Comparison of ENCODE assay signal across 33 mouse cellular contexts in the genomic region with DNA sequence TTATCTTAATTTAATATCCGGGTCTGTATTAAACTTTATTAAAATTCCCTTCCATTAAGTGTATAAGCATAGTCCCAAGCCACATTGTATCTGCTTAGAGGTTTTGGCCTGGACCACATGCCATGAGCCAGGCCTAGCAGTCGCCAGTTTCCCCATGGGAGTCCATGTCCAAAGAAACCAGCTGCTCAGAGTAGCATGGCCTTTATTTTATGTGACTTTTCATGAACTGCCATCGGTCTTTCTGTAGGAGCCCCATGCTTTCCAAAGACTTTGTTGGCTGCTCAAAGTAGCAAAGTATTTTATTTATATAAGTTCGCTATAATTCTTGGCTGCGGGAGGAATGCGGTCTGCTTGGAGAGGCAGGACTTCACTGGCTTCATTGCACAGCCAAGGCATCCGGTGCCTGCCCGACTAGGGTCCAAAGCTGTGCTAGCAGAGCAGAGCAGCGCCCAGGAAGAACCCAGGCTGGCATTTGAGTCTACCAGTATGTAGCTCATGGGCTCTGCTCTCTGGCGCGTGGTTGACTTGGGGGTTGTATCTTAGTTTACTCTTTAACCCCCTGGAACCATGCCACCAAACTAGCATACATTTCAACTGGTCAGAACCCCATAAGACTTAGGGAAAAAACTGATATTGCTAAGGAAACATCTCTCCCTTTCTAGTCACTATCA. TPM values are rescaled to one million over a fixed set of nuclear protein-coding genes. Genes with fewer than 3 reads are reported as not detected.
DNase-seq lines count a peak whose midpoint lies in the region; ATAC-seq and TF ChIP-seq lines count a peak whose summit lies in the region.
"Had no signal": no experiment of that assay in that cellular context is flagged by ENCODE, and none has a peak within 500 bp of the region (broad histone marks: within the 10 kb centered on the region; RNA-seq: fewer than 3 reads in every experiment).

No protein-coding gene starts in this region.

- no peak overlapping the region for H3K4me2 ChIP-seq in lung, embryonic 16.5 days (ENCODE audit: low read depth, low read length)
- no peak overlapping the region for H3K4me2 ChIP-seq in lung, postnatal 0 days (replicated peaks; ENCODE audit: low read depth, low read length)
- H3K4me2 ChIP-seq in kidney, postnatal 0 days (ENCODE audit: low read length): no peak overlapping the region
- H3K4me2 ChIP-seq: embryonic facial prominence, embryonic 15.5 days; forebrain, embryonic 15.5 days; hindbrain, embryonic 15.5 days; limb, embryonic 12.5 days; liver, embryonic 12.5 days; midbrain, embryonic 15.5 days; neural tube, embryonic 13.5 days had no signal

- no peaks in the 10 kb centered on the region for H3K9me3 ChIP-seq in lung, embryonic 16.5 days (ENCODE audit: control insufficient read depth, low read length)
- no peaks in the 10 kb centered on the region for H3K9me3 ChIP-seq in lung, postnatal 0 days (ENCODE audit: low read length)
- no peaks in the 10 kb centered on the region for H3K9me3 ChIP-seq in kidney, postnatal 0 days (replicated peaks; ENCODE audit: low read length)
- H3K9me3 ChIP-seq: embryonic facial prominence, embryonic 15.5 days; forebrain, embryonic 15.5 days; G1E; hindbrain, embryonic 15.5 days; limb, embryonic 12.5 days; liver, embryonic 12.5 days; midbrain, embryonic 15.5 days; neural tube, embryonic 13.5 days had no signal

- no peak overlapping the region for H3K27ac ChIP-seq in gastrocnemius, adult 2 months
- no peak overlapping the region for H3K27ac ChIP-seq in lung, embryonic 16.5 days (ENCODE audit: low read length)
- no peak overlapping the region for H3K27ac ChIP-seq in lung, postnatal 0 days (ENCODE audit: low read length)
- H3K27ac ChIP-seq in kidney, postnatal 0 days: no peak overlapping the region
- H3K27ac ChIP-seq: embryonic facial prominence, embryonic 15.5 days; forebrain, embryonic 15.5 days; heart, adult 2 months; hindbrain, embryonic 15.5 days; limb, embryonic 12.5 days; liver, embryonic 12.5 days; midbrain, embryonic 15.5 days; neural tube, embryonic 13.5 days had no signal

- no peak for TF ChIP-seq CTCF in gastrocnemius, adult 2 months (IDR thresholded peaks at IDR 0.05)
- no peak for TF ChIP-seq CTCF in lung, postnatal 0 days (IDR thresholded peaks at IDR 0.05)
- no peak for TF ChIP-seq CTCF in kidney, postnatal 0 days (IDR thresholded peaks at IDR 0.05; ENCODE audit: low read depth)

- H3K36me3 ChIP-seq in lung, embryonic 16.5 days (ENCODE audit: control insufficient read depth, insufficient read depth, low read length): no peaks in the 10 kb centered on the region
- H3K36me3 ChIP-seq in lung, postnatal 0 days (ENCODE audit: insufficient read depth, low read length): no peaks in the 10 kb centered on the region
- H3K36me3 ChIP-seq in kidney, postnatal 0 days (ENCODE audit: insufficient read depth, low read length): no peaks in the 10 kb centered on the region
- H3K36me3 ChIP-seq: embryonic facial prominence, embryonic 15.5 days; forebrain, embryonic 15.5 days; G1E; hindbrain, embryonic 15.5 days; limb, embryonic 12.5 days; liver, embryonic 12.5 days; midbrain, embryonic 15.5 days; neural tube, embryonic 13.5 days had no signal

- H3K4me3 ChIP-seq in gastrocnemius, adult 2 months: no peak overlapping the region
- no peak overlapping the region for H3K4me3 ChIP-seq in lung, embryonic 16.5 days (ENCODE audit: low read length)
- no peak overlapping the region for H3K4me3 ChIP-seq in lung, postnatal 0 days (ENCODE audit: low read depth, low read length)
- no peak overlapping the region for H3K4me3 ChIP-seq in kidney, postnatal 0 days (replicated peaks; ENCODE audit: low read depth, low read length)
- H3K4me3 ChIP-seq: embryonic facial prominence, embryonic 15.5 days; forebrain, embryonic 15.5 days; heart, adult 2 months; hindbrain, embryonic 15.5 days; limb, embryonic 12.5 days; liver, embryonic 12.5 days; midbrain, embryonic 15.5 days; myocyte; neural tube, embryonic 13.5 days had no signal

- intact Hi-C loops in gastrocnemius, adult 2 months (cut with DNase I): no loop called here

- peak; percentile 74 for ATAC-seq in lung, embryonic 16.5 days (ENCODE audit: low read depth)
- ATAC-seq in lung, postnatal 0 days: no peak
- no peak; the same call in 1 of the 2 replicates for ATAC-seq in kidney, postnatal 0 days (replicated peaks; ENCODE audit: low FRiP score, low read depth)
- ATAC-seq: forebrain, embryonic 15.5 days; liver, embryonic 12.5 days; midbrain, embryonic 15.5 days; Patski had no signal

- TF ChIP-seq EP300 in lung, postnatal 0 days (IDR thresholded peaks at IDR 0.05): no peak

- no peak overlapping the region for H3K9ac ChIP-seq in lung, embryonic 16.5 days (ENCODE audit: low read length)
- no peak overlapping the region for H3K9ac ChIP-seq in lung, postnatal 0 days (replicated peaks; ENCODE audit: low read depth)
- no peak overlapping the region for H3K9ac ChIP-seq in kidney, postnatal 0 days (ENCODE audit: low read depth, low read length)
- H3K9ac ChIP-seq: embryonic facial prominence, embryonic 15.5 days; forebrain, embryonic 15.5 days; hindbrain, embryonic 15.5 days; limb, embryonic 12.5 days; liver, embryonic 12.5 days; midbrain, embryonic 15.5 days; neural tube, embryonic 13.5 days had no signal

- no peaks in the 10 kb centered on the region for H3K27me3 ChIP-seq in lung, embryonic 16.5 days (ENCODE audit: control insufficient read depth, insufficient read depth, low read depth, low read length)
- H3K27me3 ChIP-seq in lung, postnatal 0 days (replicated peaks; ENCODE audit: insufficient read depth, low read length): no peaks in the 10 kb centered on the region
- H3K27me3 ChIP-seq in kidney, postnatal 0 days (ENCODE audit: insufficient read depth, low read length): no peaks in the 10 kb centered on the region
- H3K27me3 ChIP-seq: CH12.LX; embryonic facial prominence, embryonic 15.5 days; hindbrain, embryonic 15.5 days; limb, embryonic 12.5 days; liver, embryonic 12.5 days; neural tube, embryonic 13.5 days; Patski had no signal

- no peaks in the 10 kb centered on the region for H3K4me1 ChIP-seq in lung, embryonic 16.5 days (replicated peaks; ENCODE audit: control insufficient read depth, insufficient read depth, low read length)
- no peaks in the 10 kb centered on the region for H3K4me1 ChIP-seq in lung, postnatal 0 days (ENCODE audit: insufficient read depth, low read depth, low read length)
- H3K4me1 ChIP-seq in kidney, postnatal 0 days (replicated peaks; ENCODE audit: insufficient read depth, low read length): no peaks in the 10 kb centered on the region
- H3K4me1 ChIP-seq: embryonic facial prominence, embryonic 15.5 days; forebrain, embryonic 15.5 days; hindbrain, embryonic 15.5 days; limb, embryonic 12.5 days; liver, embryonic 12.5 days; midbrain, embryonic 15.5 days; neural tube, embryonic 13.5 days had no signal

- WGBS in lung, embryonic 16.5 days: 73% methylated on average over 11 of the region's 11 CpGs
- WGBS in lung, postnatal 0 days: 76% methylated on average over 11 of the region's 11 CpGs
- 67% methylated on average over 11 of the region's 11 CpGs for WGBS in kidney, postnatal 0 days

- DNase-seq in gastrocnemius, postnatal 10 days: peak; percentile 6
- no peak for DNase-seq in gastrocnemius, adult 2 months
- DNase-seq in lung, postnatal 0 days (ENCODE audit: low spot score): no peak
- peak; percentile 73 for DNase-seq in kidney, postnatal 0 days (ENCODE audit: low spot score)
- DNase-seq in ovary, postnatal 14 days (ENCODE audit: low spot score): no peak
- no peak for DNase-seq in liver
- DNase-seq: adrenal gland, postnatal 36 days; cerebellum, adult 9-11 months; gastrocnemius, postnatal 14 days; heart, adult 2 months; lung, adult 2 months; lung, postnatal 4 days; right cerebral cortex, adult 18-20 months; right cerebral cortex, postnatal 4 days; thymus, postnatal 14 days had no signal

RNA-seq across cellular contexts. Expression of a gene that starts 9.9 kb away (rescaled TPM):
- under 1 TPM in 1 of 2 experiments, not detected in 1; 0.07 TPM for total RNA-seq in gastrocnemius, postnatal 10 days (2021)
- under 1 TPM; 0.10 to 0.11 TPM for total RNA-seq in gastrocnemius, adult 2 months (2021)
- polyA plus RNA-seq in lung, embryonic 16.5 days (2015; fragmentation: Nextera tagmentation; extraction: Ambion mirVana): not detected in 2 replicates
- polyA plus RNA-seq in lung, postnatal 0 days (2015; fragmentation: Nextera tagmentation; extraction: Ambion mirVana): not detected in 2 replicates
- 2.5 and 2.9 TPM in 2 replicates for polyA plus RNA-seq in kidney, postnatal 0 days (2015; fragmentation: Nextera tagmentation; extraction: Ambion mirVana)
- total RNA-seq: CH12.LX; megakaryocyte-erythroid progenitor cell, adult 5-6 weeks had no signal
- polyA plus RNA-seq: embryonic facial prominence, embryonic 15.5 days; G1E; heart, adult 2 months; heart, embryonic 14.5 days; hindbrain, embryonic 15.5 days; limb, embryonic 12.5 days; lung, adult 2 months; midbrain, embryonic 15.5 days; myocyte; neural tube, embryonic 13.5 days; Patski; stomach, embryonic 14.5 days had no signal

RNA-seq across cellular contexts. Expression of a gene that starts 18.6 kb away (rescaled TPM):
- under 1 TPM; 0.35 to 0.59 TPM for total RNA-seq in gastrocnemius, postnatal 10 days (2021)
- under 1 TPM; 0.31 to 0.78 TPM for total RNA-seq in gastrocnemius, adult 2 months (2021)
- not detected in 2 replicates for polyA plus RNA-seq in lung, embryonic 16.5 days (2015; fragmentation: Nextera tagmentation; extraction: Ambion mirVana)
- polyA plus RNA-seq in lung, postnatal 0 days (2015; fragmentation: Nextera tagmentation; extraction: Ambion mirVana): not detected in 2 replicates
- 0.06 TPM in 1 of 2 replicates, not detected in the other for polyA plus RNA-seq in kidney, postnatal 0 days (2015; fragmentation: Nextera tagmentation; extraction: Ambion mirVana)
- total RNA-seq: adrenal gland, adult 18-20 months; adrenal gland, postnatal 36 days; megakaryocyte-erythroid progenitor cell, adult 5-6 weeks had no signal
- polyA plus RNA-seq: forebrain, embryonic 15.5 days; G1E; heart, embryonic 14.5 days; hindbrain, embryonic 15.5 days; intestine, embryonic 14.5 days; limb, embryonic 12.5 days; liver, embryonic 12.5 days; midbrain, embryonic 15.5 days; neural tube, embryonic 13.5 days; Patski; stomach, embryonic 14.5 days had no signal

RNA-seq across cellular contexts. Expression of a gene that starts 38.2 kb away (rescaled TPM):
- total RNA-seq in gastrocnemius, postnatal 10 days (2021): 10 to 100 TPM; 11.9 to 13.0 TPM
- total RNA-seq in gastrocnemius, adult 2 months (2021): 1 to 10 TPM; 2.0 to 3.2 TPM
- 3.1 and 3.5 TPM in 2 replicates for polyA plus RNA-seq in lung, embryonic 16.5 days (2015; fragmentation: Nextera tagmentation; extraction: Ambion mirVana)
- 2.1 and 2.4 TPM in 2 replicates for polyA plus RNA-seq in lung, postnatal 0 days (2015; fragmentation: Nextera tagmentation; extraction: Ambion mirVana)
- 41.6 and 43.3 TPM in 2 replicates for polyA plus RNA-seq in kidney, postnatal 0 days (2015; fragmentation: Nextera tagmentation; extraction: Ambion mirVana)
- total RNA-seq: CH12.LX; megakaryocyte-erythroid progenitor cell, adult 5-6 weeks had no signal
- polyA plus RNA-seq: G1E, Patski had no signal

RNA-seq across cellular contexts. Expression of a gene that starts 40.0 kb away (rescaled TPM):
- total RNA-seq in gastrocnemius, postnatal 10 days (2021): not detected
- not detected for total RNA-seq in gastrocnemius, adult 2 months (2021)
- polyA plus RNA-seq in lung, embryonic 16.5 days (2015; fragmentation: Nextera tagmentation; extraction: Ambion mirVana): not detected in 2 replicates
- 0.23 and 0.35 TPM in 2 replicates for polyA plus RNA-seq in lung, postnatal 0 days (2015; fragmentation: Nextera tagmentation; extraction: Ambion mirVana)
- polyA plus RNA-seq in kidney, postnatal 0 days (2015; fragmentation: Nextera tagmentation; extraction: Ambion mirVana): 0.17 and 0.20 TPM in 2 replicates
- total RNA-seq: adrenal gland, adult 18-20 months; adrenal gland, postnatal 36 days; CH12.LX; gastrocnemius, postnatal 14 days; heart, adult 2 months; heart, postnatal 25 days; megakaryocyte-erythroid progenitor cell, adult 5-6 weeks had no signal
- polyA plus RNA-seq: embryonic facial prominence, embryonic 15.5 days; G1E; heart, adult 2 months; heart, embryonic 14.5 days; hindbrain, embryonic 15.5 days; limb, embryonic 12.5 days; midbrain, embryonic 15.5 days; myocyte; neural tube, embryonic 13.5 days; Patski; stomach, embryonic 14.5 days had no signal

Comparison
In these comparisons a context has a peak if more than half of its experiments do, and no peak if none do; other contexts are left out.
1. DNase-seq: peak in gastrocnemius, postnatal 10 days (single experiment) and kidney, postnatal 0 days (single experiment); none in gastrocnemius, adult 2 months (single experiment), lung, postnatal 0 days (single experiment), ovary, postnatal 14 days (single experiment) and liver (single experiment).